Comparison of ENCODE assay signal across 8 mouse cellular contexts in genomic region chr8:105613037-105613436, GRCm38 (mm10). TPM values are rescaled to one million over a fixed set of nuclear protein-coding genes. Genes with fewer than 3 reads are reported as not detected.
DNase-seq lines count a peak whose midpoint lies in the region; ATAC-seq lines count a peak whose summit lies in the region.

No protein-coding gene starts in this region.

- H3K4me1 ChIP-seq in forebrain, embryonic 15.5 days = peaks cover 19% of the 10 kb centered on the region
- H3K4me1 ChIP-seq in hindbrain, embryonic 10.5 days (replicated peaks) = peaks cover 19% of the 10 kb centered on the region
- peaks cover 17% of the 10 kb centered on the region for H3K4me1 ChIP-seq in limb, embryonic 15.5 days
- H3K4me1 ChIP-seq in midbrain, embryonic 15.5 days = peaks cover 23% of the 10 kb centered on the region

- H3K36me3 ChIP-seq in forebrain, embryonic 15.5 days = peaks cover 32% of the 10 kb centered on the region
- H3K36me3 ChIP-seq in hindbrain, embryonic 10.5 days = peaks cover 40% of the 10 kb centered on the region
- H3K36me3 ChIP-seq in limb, embryonic 15.5 days = peaks cover 29% of the 10 kb centered on the region
- peaks cover 19% of the 10 kb centered on the region; the same call in 1 of the 2 replicates for H3K36me3 ChIP-seq in midbrain, embryonic 15.5 days (replicated peaks)

- no peak overlapping the region for H3K9ac ChIP-seq in forebrain, embryonic 15.5 days (replicated peaks)
- 0 out of 2 replicates have a peak overlapping the region, but pooled peaks have one; percentile 26 for H3K9ac ChIP-seq in limb, embryonic 15.5 days
- H3K9ac ChIP-seq in midbrain, embryonic 15.5 days = no peak overlapping the region

- 4% methylated on average over 20 of the region's 20 CpGs for WGBS in forebrain, embryonic 15.5 days
- 3% methylated on average over 20 of the region's 20 CpGs for WGBS in hindbrain, embryonic 10.5 days
- WGBS in limb, embryonic 15.5 days = 6% methylated on average over 20 of the region's 20 CpGs
- 8% methylated on average over 20 of the region's 20 CpGs for WGBS in midbrain, embryonic 15.5 days

- H3K27ac ChIP-seq in forebrain, embryonic 15.5 days (replicated peaks) = no peak overlapping the region
- peak overlapping the region; percentile 40; the same call in 1 of the 2 replicates for H3K27ac ChIP-seq in hindbrain, embryonic 10.5 days
- H3K27ac ChIP-seq in limb, embryonic 15.5 days = no peak overlapping the region
- H3K27ac ChIP-seq in midbrain, embryonic 15.5 days = no peak overlapping the region

- peak overlapping the region; percentile 82; the same call in 1 of the 2 replicates for H3K4me2 ChIP-seq in forebrain, embryonic 15.5 days (replicated peaks)
- peak overlapping the region; percentile 94 for H3K4me2 ChIP-seq in limb, embryonic 15.5 days
- H3K4me2 ChIP-seq in midbrain, embryonic 15.5 days = peak overlapping the region; percentile 88

- no peak for ATAC-seq in forebrain, embryonic 15.5 days (replicated peaks)
- no peak for ATAC-seq in limb, embryonic 15.5 days (ENCODE audit: insufficient number of reproducible peaks, low FRiP score, low TSS enrichment, low read depth)
- no peak for ATAC-seq in midbrain, embryonic 15.5 days (replicated peaks)

- DNase-seq in 3T3-L1 (ENCODE audit: low read depth, low spot score) (peak; percentile 65), adipocyte (ENCODE audit: low spot score) (peak; percentile 39)
- DNase-seq in hindbrain, embryonic 10.5 days (ENCODE audit: low spot score) = peak; percentile 28
- no peak for DNase-seq in ovary, postnatal 36 days (ENCODE audit: low spot score)
- DNase-seq in T-cell, adult 2 months (ENCODE audit: low spot score) = no peak

- H3K27me3 ChIP-seq in forebrain, embryonic 15.5 days = peaks cover 13% of the 10 kb centered on the region; the same call in 1 of the 2 replicates
- H3K27me3 ChIP-seq in hindbrain, embryonic 10.5 days (ENCODE audit: insufficient read depth, poor library complexity, severe bottlenecking) = peaks cover 50% of the 10 kb centered on the region
- H3K27me3 ChIP-seq in limb, embryonic 15.5 days = peaks cover 11% of the 10 kb centered on the region; the same call in 1 of the 2 replicates
- peaks cover 15% of the 10 kb centered on the region for H3K27me3 ChIP-seq in midbrain, embryonic 15.5 days (replicated peaks)

- H3K4me3 ChIP-seq in forebrain, embryonic 15.5 days = peak overlapping the region; percentile 11
- H3K4me3 ChIP-seq in hindbrain, embryonic 10.5 days = peak overlapping the region; percentile 57
- peak overlapping the region; percentile 51 for H3K4me3 ChIP-seq in limb, embryonic 15.5 days
- peak overlapping the region; percentile 15; the same call in 1 of the 2 replicates for H3K4me3 ChIP-seq in midbrain, embryonic 15.5 days

- H3K9me3 ChIP-seq in forebrain, embryonic 15.5 days = no peaks in the 10 kb centered on the region
- H3K9me3 ChIP-seq in hindbrain, embryonic 10.5 days = no peaks in the 10 kb centered on the region
- H3K9me3 ChIP-seq in limb, embryonic 15.5 days = no peaks in the 10 kb centered on the region
- no peaks in the 10 kb centered on the region for H3K9me3 ChIP-seq in midbrain, embryonic 15.5 days

RNA-seq across cellular contexts. Expression of gene Ripor1, which starts 8.0 kb away (rescaled TPM):
- polyA plus RNA-seq in forebrain, embryonic 15.5 days (2015; fragmentation: Nextera tagmentation; extraction: Ambion mirVana) = 26.5 and 29.0 TPM in 2 replicates
- polyA plus RNA-seq in hindbrain, embryonic 10.5 days (2016; fragmentation: Nextera tagmentation; extraction: Ambion mirVana) = 17.7 and 23.7 TPM in 2 replicates
- 20.9 and 24.6 TPM in 2 replicates for polyA plus RNA-seq in limb, embryonic 15.5 days (2015; fragmentation: Nextera tagmentation; extraction: Ambion mirVana)
- polyA plus RNA-seq in midbrain, embryonic 15.5 days (2015; fragmentation: Nextera tagmentation; extraction: Ambion mirVana) = 35.4 and 36.5 TPM in 2 replicates

RNA-seq across cellular contexts. Expression of gene Ctcf, which starts 23.3 kb away (rescaled TPM):
- polyA plus RNA-seq in forebrain, embryonic 15.5 days (2015; fragmentation: Nextera tagmentation; extraction: Ambion mirVana) = 150 and 152 TPM in 2 replicates
- 102 and 138 TPM in 2 replicates for polyA plus RNA-seq in hindbrain, embryonic 10.5 days (2016; fragmentation: Nextera tagmentation; extraction: Ambion mirVana)
- 93.8 and 108 TPM in 2 replicates for polyA plus RNA-seq in limb, embryonic 15.5 days (2015; fragmentation: Nextera tagmentation; extraction: Ambion mirVana)
- polyA plus RNA-seq in midbrain, embryonic 15.5 days (2015; fragmentation: Nextera tagmentation; extraction: Ambion mirVana) = 108 and 129 TPM in 2 replicates

RNA-seq across cellular contexts. Expression of gene Agrp, which starts 24.2 kb away (rescaled TPM):
- polyA plus RNA-seq in forebrain, embryonic 15.5 days (2015; fragmentation: Nextera tagmentation; extraction: Ambion mirVana) = 0.47 and 0.69 TPM in 2 replicates
- polyA plus RNA-seq in hindbrain, embryonic 10.5 days (2016; fragmentation: Nextera tagmentation; extraction: Ambion mirVana) = 0.61 and 0.73 TPM in 2 replicates
- polyA plus RNA-seq in limb, embryonic 15.5 days (2015; fragmentation: Nextera tagmentation; extraction: Ambion mirVana) = 1.8 and 2.4 TPM in 2 replicates
- 1.0 and 1.1 TPM in 2 replicates for polyA plus RNA-seq in midbrain, embryonic 15.5 days (2015; fragmentation: Nextera tagmentation; extraction: Ambion mirVana)

RNA-seq across cellular contexts. Expression of gene Atp6v0d1, which starts 47.2 kb away (rescaled TPM):
- 184 and 193 TPM in 2 replicates for polyA plus RNA-seq in forebrain, embryonic 15.5 days (2015; fragmentation: Nextera tagmentation; extraction: Ambion mirVana)
- 90.8 and 119 TPM in 2 replicates for polyA plus RNA-seq in hindbrain, embryonic 10.5 days (2016; fragmentation: Nextera tagmentation; extraction: Ambion mirVana)
- 97.4 and 103 TPM in 2 replicates for polyA plus RNA-seq in limb, embryonic 15.5 days (2015; fragmentation: Nextera tagmentation; extraction: Ambion mirVana)
- polyA plus RNA-seq in midbrain, embryonic 15.5 days (2015; fragmentation: Nextera tagmentation; extraction: Ambion mirVana) = 234 and 240 TPM in 2 replicates

Comparison
In these comparisons a context has a peak if more than half of its experiments do, and no peak if none do; other contexts are left out.
1. DNase-seq: peak in 3T3-L1 (single experiment), adipocyte (single experiment) and hindbrain, embryonic 10.5 days (single experiment); none in ovary, postnatal 36 days (single experiment) and T-cell, adult 2 months (single experiment).
2. Peak in every context shown above with its lines, with median percentiles within 50 percentile points of each other: H3K4me2 ChIP-seq and H3K4me3 ChIP-seq.